Mouse (Mus musculus) kidney, postnatal 14 days (tissue): ENCODE results near the gene Vmp1.

Experiments used
- DNase-seq: peaks from one replicate; pipeline ENCODE4 v3.0.0; 2022; ENCODE audit warnings: mixed read lengths

Vmp1 gene

DNA sequence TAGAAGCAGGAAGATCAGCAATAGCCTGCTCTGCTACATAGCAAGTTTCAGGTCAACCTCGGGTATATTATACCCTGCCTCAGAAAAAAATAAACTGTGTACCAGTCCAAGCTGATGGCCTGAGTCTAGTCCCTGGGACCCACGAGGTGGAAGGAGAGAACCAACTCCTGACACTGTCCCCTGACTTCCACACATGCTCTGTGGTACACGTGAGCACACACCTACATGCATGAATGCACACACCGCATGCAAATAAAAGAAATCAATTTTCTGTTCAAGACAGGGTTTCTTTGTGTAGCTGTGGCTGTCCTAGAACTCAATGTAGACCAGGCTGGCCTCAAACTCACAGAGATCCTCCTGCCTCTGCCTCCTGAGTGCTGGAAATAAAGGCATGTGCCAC lies 125.4 kb downstream of the Vmp1 start:
- no peak for DNase-seq

DNA sequence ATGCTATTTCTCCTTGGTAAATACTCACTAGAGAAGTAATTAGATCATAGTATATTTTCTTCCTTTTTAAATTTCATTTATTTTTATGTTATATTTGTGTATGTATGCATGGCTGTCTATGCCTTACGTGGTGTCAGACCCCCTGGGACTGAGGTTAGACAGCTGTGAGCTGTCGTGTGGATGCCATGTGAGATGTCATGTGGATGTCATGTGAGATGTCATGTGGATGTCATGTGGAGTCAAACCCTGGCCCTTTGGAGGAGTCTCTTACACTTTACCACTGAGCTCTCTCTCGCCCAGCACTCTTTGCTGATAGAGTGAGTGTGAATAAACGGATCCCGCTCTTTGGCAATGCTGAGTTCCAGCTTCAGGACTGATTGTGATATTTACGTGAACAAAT lies 130.1 kb downstream of the Vmp1 start:
- DNase-seq: no peak

DNA sequence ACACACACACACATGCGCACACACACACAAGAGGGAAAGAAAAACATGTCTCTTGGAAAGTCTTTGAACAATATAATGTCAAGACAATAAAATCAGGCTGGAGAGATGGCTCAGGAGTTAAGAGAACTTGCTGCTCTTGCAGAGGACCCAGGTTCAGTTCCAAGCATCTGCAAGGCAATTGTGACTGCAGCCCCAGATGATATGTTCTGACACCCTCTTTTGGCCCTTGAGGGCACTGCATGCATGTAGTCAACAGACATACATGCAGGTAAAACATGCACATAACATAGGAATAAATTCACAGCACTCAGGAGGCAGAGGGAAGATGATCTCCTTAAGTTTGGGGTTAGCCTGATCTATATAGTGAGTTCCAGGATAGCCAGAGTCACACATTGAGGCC lies 136.2 kb downstream of the Vmp1 start:
- DNase-seq: no peak

DNA sequence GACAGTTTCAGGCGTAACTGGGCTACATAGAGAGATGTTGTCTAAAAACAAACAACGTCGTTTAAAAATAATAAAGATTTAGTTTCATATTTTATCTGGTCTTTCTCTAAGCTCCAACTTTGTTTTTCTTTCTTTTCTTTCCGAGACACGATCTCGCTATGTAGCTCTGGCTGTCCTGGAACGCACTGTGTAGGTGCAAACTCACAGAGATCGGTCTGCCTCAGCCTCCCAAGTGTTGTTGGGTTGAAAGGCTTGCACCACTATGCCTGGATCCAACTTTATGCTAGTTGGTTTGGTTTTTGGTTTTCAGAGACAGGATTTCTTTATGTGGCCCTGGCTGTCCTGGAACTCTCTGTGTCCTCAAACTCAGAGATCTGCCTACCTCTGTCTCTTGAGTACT lies 138.1 kb downstream of the Vmp1 start:
- DNase-seq: no peak

DNA sequence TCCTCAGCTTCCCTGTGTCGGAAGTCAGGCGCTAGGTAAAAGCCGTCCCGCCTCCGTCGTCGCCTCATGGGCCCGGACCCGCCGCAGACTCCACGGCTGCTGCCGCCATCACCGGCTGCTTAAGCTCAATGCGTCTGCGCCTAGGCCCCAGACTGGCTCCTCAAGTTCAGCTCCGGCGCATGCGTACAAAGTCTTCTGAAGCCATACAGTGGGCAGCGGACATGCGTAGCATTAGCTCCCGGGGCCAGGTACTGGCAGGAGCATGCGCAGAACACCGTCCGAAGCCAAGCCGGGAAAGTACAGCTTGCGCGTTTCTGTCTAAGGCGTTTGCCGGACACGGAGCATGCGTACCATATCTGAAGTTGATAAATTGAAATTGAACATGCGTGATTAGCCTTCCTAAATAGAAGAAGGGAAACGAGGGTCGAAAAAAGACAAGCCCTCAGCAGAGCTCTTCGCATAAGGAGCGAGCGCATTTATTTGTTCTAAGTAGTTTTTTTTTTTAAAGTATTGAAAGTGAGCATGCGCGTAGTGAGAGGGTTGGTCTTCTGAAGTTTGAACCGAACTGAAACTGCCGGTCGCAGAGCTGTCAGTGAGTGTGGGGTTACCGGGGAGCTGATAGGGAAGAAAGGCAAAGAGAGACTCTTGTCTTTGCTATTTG lies 138.9 kb downstream of the Vmp1 start, which contains the start of the genes Rps6kb1 and Tubd1:
Rps6kb1 (minus strand) TSS at position 167 of the 661 bp plus-strand sequence.
Tubd1 (plus strand) TSS at position 353 of the 661 bp plus-strand sequence.
- peak; percentile 100 for DNase-seq

DNA sequence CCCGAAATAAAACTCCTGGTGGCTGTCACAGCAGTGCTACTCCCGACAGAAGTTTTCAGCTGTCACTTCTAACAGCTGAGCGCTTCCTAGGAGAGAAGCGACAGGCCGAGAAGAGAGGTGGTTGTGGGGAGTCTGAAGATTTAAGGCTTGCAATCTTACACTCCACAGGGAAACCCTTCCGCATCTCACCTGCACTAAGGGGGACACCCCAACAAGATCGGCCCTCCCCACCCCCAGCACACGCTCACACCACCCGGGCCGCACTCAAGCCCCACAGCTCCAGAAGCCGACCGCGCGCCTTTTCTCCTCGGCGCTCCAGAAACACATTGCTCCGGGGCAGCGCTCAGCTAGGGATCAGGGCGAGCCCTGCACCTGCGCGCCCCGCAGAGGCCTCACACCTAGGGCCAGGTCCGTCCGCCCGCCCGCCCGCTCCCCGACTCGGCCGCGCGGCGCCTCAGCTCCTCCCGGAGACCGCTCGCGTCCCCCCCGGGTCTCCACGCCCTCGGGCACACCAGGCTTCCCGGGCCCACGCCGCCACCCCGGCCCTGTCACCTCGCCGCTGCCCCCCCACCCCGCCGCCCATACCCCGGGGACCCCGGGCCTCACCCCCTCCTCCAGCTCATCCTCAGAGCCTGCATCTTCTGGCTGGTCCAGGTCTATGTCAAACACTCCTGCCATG lies 139.5 kb downstream of the Vmp1 start:
- no peak for DNase-seq

DNA sequence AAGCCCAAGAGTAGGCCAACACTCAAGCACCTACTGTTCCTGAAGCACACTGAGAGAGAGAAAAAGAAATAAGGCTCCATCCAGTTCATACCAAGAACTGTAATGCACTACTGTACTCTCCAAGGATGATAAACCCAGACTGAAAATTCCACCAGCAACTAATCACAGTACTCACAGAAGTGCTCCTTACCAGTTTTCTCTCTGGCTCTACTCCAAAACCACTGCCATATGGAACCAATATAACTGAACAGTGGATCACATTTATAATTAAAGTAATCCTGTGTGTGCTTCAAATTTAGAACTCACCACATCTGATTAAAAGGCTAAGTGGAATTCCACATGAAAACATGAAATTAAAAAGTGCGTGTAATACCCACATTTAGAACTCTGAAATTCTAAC lies 140.8 kb downstream of the Vmp1 start:
- no peak for DNase-seq

DNA sequence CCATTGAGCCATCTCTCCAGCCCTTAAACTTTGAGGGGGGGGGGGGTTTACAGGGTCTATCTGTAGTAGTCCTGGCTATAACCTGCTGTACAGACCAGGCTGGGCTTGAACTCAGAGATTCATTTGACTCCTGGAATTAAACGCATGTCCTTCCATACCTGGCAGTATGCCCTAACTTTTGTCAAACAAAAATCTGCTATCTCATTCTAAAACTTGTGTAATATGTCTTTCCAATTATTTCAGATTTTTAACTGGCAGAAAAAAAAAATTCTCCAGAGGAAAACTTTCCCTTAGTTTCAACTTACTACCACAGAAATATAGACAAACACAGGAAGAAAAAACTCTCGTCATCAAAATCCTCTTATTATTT lies 143.2 kb downstream of the Vmp1 start:
- no peak for DNase-seq

DNA sequence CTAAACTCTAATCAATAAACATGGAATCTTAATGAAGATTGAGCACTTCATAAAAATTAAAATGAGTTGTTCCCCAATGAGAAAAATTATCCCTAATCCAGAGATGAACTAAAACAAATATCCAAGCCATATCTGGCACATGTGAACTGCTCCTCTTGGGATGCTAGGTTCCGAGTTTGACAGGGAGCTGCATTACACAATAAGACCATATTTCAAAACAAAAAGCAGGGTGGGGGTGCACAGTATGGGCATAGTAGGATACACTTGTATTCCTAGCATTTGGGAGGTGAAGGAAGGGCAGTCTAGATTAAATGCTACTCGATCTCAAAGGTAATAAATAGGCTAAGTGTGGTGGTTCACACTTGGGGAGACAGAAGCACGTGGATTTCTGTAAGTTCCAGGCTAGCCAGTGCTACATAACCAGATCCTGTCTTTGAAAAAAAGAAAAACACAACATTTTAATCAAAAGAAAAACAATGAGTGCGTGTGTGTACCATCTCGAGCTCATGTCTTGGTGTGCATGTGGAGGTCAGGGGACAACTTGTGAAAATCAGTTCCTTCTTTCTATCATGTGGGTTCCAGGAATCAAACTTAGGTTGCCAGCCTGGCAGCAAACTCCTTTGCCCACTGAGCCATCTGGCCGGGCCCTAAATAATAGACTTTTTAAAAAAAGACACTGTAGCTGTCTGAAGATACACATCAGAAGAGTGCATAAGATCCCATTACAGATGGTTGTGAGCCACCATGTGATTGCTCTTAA lies 143.7 kb downstream of the Vmp1 start:
- no peak for DNase-seq

DNA sequence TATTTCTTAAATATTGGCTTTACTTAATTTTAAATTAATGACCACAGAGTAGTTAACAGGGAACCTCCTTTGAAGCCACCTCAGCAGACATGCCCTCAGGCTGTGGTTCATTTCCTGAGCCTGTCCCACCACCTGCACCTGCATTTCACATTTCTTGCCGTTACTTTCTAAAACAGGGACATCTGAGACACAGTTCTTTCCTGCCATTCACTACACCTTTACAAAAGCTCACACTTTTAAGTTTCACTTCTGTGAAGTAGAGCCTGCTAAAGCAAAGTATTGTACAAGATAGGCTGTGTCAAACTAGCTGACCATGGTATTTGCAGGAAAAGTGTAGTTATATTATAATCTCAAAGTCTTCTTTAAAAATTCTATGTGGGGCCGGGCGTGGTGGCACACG lies 144.8 kb downstream of the Vmp1 start:
- DNase-seq: no peak

DNA sequence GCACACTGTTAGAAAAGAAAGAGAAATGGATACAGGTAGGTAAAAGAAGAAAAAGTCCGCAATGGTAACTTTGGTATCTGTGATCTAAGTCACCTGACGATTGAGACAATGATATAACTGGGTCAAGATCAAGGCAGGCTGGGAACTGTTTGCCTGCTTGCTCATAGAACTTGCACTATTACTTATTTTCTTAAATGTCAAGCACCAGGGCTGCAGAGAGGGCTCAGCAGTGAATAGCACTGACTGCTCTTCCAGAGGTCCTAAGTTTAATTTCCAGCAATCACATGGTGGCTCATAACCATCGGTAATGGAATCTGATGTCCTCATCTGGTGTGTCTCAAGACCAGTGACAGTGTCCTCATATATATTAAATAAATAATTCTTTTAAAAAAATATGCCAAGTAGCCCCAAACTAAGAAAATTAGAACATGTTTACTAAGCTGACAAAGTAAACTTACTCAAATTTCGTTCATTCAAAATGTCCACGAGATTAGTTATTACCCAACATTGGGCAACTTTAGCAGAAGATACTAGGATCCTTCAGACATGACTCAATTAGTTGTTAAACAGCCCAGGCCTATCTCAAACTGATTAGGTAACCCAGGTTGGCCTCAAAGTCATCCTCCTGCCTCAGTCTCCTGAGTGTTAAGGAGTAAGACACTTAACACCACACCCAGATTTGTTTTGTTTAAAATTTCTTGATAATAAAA lies 149.3 kb downstream of the Vmp1 start:
- no peak for DNase-seq
